Mouse (Mus musculus): ENCODE data around the gene Dglucy. TPM values are rescaled to one million over a fixed set of nuclear protein-coding genes. Genes with fewer than 3 reads are reported as not detected.

The Dglucy gene
- polyA plus RNA-seq, 1 experiment from 2014 or later: 2.6 TPM

DNA sequence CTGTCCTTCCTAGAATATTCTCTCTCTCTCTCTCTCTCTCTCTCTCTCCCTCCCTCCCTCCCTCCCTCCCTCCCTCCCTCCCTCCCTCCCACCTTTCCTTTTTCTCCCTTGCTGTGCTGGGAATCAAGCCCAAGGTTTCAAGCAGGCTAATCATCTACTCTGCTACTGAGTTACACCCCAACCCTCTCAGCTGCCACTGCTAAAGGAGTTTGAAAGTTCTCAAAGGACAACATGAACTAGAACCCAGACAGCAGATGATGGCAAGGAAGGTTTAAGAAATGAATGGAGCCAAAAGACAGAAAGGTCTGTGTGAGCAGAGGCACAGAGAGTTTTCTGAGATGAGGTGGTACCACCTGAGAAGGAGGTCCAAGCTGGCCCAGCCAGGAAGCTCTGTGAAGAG is 3.6 kb upstream of the Dglucy start:
- no peaks in the 10 kb centered on the region for H3K36me3 ChIP-seq (ENCODE audit: control insufficient read depth, insufficient read depth, low read length)
- H3K4me2 ChIP-seq (replicated peaks; ENCODE audit: low read depth, low read length): no peak overlapping the region
- no peak overlapping the region for H3K9ac ChIP-seq (replicated peaks; ENCODE audit: low read depth, low read length)
- H3K27me3 ChIP-seq (ENCODE audit: control insufficient read depth, insufficient read depth, low read length): no peaks in the 10 kb centered on the region
- H3K4me1 ChIP-seq (ENCODE audit: control insufficient read depth, insufficient read depth, low read length): peaks cover 7% of the 10 kb centered on the region; the same call in 1 of the 2 replicates
- no peak overlapping the region for H3K27ac ChIP-seq (ENCODE audit: low read length)
- H3K9me3 ChIP-seq (ENCODE audit: control insufficient read depth, low read depth, low read length): no peaks in the 10 kb centered on the region
- ATAC-seq (ENCODE audit: insufficient number of reproducible peaks, insufficient read depth, low FRiP score, low read depth): no peak
- no peak overlapping the region for H3K4me3 ChIP-seq (ENCODE audit: low read depth, low read length)

DNA sequence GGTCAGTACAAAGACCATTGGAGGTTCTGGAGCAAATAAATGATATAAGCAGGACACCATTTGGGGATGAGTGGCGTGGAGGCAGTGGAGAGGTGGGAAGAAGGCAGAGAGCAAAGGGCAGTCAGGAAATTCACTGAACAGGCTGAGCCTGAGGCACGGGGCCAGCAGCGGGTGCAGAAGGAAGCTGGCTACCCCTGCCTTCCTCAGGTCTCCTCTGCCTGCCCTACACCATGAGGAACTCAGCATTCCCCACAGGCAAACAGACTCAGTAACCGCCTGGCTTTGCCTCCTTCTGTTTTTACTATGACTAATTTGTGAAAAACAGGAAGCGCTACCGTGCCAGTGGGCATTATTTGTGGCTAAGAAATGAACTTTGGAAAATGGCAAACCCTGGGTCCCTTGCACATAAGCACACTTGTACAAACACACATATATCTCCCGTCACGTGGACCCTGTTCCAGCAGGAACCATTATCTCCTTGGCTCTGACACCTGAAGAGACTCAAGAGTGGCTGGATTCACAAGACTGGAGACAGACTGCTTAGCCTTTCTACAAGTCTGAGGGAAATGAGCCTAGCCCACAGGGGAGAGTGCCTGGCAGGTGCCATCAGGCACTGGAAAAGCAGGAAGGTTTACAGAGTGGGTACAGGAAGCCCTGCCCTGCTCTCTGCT is 2.8 kb upstream of the Dglucy start:
- Histone ChIP-seq H3K27me3 (ENCODE audit: control insufficient read depth, insufficient read depth, low read length) (no peaks in the 10 kb centered on the region), H3K9me3 (ENCODE audit: control insufficient read depth, low read depth, low read length) (no peaks in the 10 kb centered on the region), H3K4me3 (ENCODE audit: low read depth, low read length) (no peak overlapping the region), H3K36me3 (ENCODE audit: control insufficient read depth, insufficient read depth, low read length) (no peaks in the 10 kb centered on the region), H3K4me1 (ENCODE audit: control insufficient read depth, insufficient read depth, low read length) (peaks cover 7% of the 10 kb centered on the region; the same call in 1 of the 2 replicates), H3K4me2 (replicated peaks; ENCODE audit: low read depth, low read length) (no peak overlapping the region), H3K27ac (ENCODE audit: low read length) (no peak overlapping the region), H3K9ac (replicated peaks; ENCODE audit: low read depth, low read length) (no peak overlapping the region)
- 75% methylated on average over 8 of the region's 8 CpGs for WGBS
- no peak for ATAC-seq (ENCODE audit: insufficient number of reproducible peaks, insufficient read depth, low FRiP score, low read depth)

DNA sequence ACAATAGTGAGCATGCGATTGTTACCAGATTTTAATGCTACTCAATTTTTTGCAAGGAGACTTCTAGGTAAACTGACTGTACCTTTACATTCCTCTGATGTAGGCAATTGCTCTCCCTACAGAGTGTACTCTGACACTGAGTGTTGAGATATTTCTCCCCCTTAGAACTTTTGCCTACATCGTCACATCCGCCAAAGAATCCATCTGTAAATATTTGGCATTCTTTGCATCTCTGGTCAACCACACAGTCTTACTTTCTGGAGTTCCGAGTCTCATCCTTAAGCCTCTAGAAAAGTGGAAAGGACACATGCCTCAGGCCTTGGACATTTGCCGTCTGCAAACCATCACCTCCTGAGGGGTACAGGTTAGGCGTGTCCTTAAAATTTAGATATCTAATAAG is 1.9 kb upstream of the Dglucy start:
- 64% methylated on average over 6 of the region's 6 CpGs for WGBS
- Histone ChIP-seq H3K4me2 (replicated peaks; ENCODE audit: low read depth, low read length) (no peak overlapping the region), H3K36me3 (ENCODE audit: control insufficient read depth, insufficient read depth, low read length) (no peaks in the 10 kb centered on the region), H3K9me3 (ENCODE audit: control insufficient read depth, low read depth, low read length) (no peaks in the 10 kb centered on the region), H3K9ac (replicated peaks; ENCODE audit: low read depth, low read length) (no peak overlapping the region), H3K4me3 (ENCODE audit: low read depth, low read length) (no peak overlapping the region), H3K4me1 (ENCODE audit: control insufficient read depth, insufficient read depth, low read length) (peaks cover 7% of the 10 kb centered on the region; the same call in 1 of the 2 replicates), H3K27me3 (ENCODE audit: control insufficient read depth, insufficient read depth, low read length) (no peaks in the 10 kb centered on the region), H3K27ac (ENCODE audit: low read length) (no peak overlapping the region)
- no peak for ATAC-seq (ENCODE audit: insufficient number of reproducible peaks, insufficient read depth, low FRiP score, low read depth)

DNA sequence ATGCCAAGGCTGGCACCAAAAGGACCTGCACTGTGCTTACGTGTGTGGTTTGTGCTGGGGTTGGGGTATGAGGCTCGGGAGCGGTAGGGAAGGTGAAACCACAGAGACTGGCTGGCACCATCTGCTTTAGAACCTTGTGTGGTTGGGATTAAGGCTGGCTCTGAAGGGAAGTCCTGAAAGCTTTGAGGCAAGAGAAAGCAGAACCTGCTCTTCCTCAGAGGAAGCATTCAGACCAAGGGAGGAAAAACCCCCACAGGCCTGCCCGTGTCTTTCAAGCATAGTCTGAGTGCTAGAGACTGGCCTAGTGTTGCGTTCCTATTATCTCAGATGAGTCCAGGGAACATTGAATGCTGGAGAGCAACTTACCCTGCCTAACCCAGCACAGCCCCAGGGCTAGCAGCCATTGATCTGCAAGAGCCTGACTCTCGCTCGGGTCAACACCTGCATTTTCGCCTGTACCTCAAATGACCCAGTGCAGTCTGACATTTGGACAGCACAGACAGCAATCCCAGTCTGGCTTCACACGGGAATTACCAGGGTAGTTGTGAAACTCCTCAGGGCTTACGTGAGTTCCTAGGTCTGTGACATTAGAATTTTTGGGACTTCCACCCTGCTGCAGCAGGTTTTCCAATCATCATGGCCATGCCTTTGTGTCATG is 452 bp upstream of the Dglucy start:
- ATAC-seq (ENCODE audit: insufficient number of reproducible peaks, insufficient read depth, low FRiP score, low read depth): 0 out of 2 replicates have a peak, but pooled peaks have one; percentile 8
- H3K27ac ChIP-seq (ENCODE audit: low read length): peak overlapping the region; percentile 82
- no peak overlapping the region for H3K9ac ChIP-seq (replicated peaks; ENCODE audit: low read depth, low read length)
- no peaks in the 10 kb centered on the region for H3K36me3 ChIP-seq (ENCODE audit: control insufficient read depth, insufficient read depth, low read length)
- H3K4me1 ChIP-seq (ENCODE audit: control insufficient read depth, insufficient read depth, low read length): peaks cover 7% of the 10 kb centered on the region; the same call in 1 of the 2 replicates
- H3K4me2 ChIP-seq (replicated peaks; ENCODE audit: low read depth, low read length): peak overlapping the region; percentile 40; the same call in 1 of the 2 replicates
- no peaks in the 10 kb centered on the region for H3K27me3 ChIP-seq (ENCODE audit: control insufficient read depth, insufficient read depth, low read length)
- H3K9me3 ChIP-seq (ENCODE audit: control insufficient read depth, low read depth, low read length): no peaks in the 10 kb centered on the region
- no peak overlapping the region for H3K4me3 ChIP-seq (ENCODE audit: low read depth, low read length)
- WGBS: 82% methylated on average over 10 of the region's 10 CpGs

- Histone ChIP-seq H3K27ac (ENCODE audit: low read length) (no peak overlapping the region), H3K27me3 (ENCODE audit: control insufficient read depth, insufficient read depth, low read length) (no peaks in the 10 kb centered on the region), H3K36me3 (ENCODE audit: control insufficient read depth, insufficient read depth, low read length) (no peaks in the 10 kb centered on the region), H3K9me3 (ENCODE audit: control insufficient read depth, low read depth, low read length) (no peaks in the 10 kb centered on the region), H3K4me1 (ENCODE audit: control insufficient read depth, insufficient read depth, low read length) (peaks cover 7% of the 10 kb centered on the region; the same call in 1 of the 2 replicates), H3K4me2 (replicated peaks; ENCODE audit: low read depth, low read length) (no peak overlapping the region), H3K9ac (replicated peaks; ENCODE audit: low read depth, low read length) (no peak overlapping the region), H3K4me3 (ENCODE audit: low read depth, low read length) (no peak overlapping the region)
- no peak for ATAC-seq (ENCODE audit: insufficient number of reproducible peaks, insufficient read depth, low FRiP score, low read depth)
- 89% methylated on average over 10 of the region's 10 CpGs for WGBS
Measured at GRCm38 (mm10) chr12:100780416-100780815, 1.6 kb downstream of the Dglucy start.

- no peak overlapping the region for H3K4me2 ChIP-seq (replicated peaks; ENCODE audit: low read depth, low read length)
- ATAC-seq (ENCODE audit: insufficient number of reproducible peaks, insufficient read depth, low FRiP score, low read depth): no peak
- WGBS: 81% methylated on average over 13 of the region's 13 CpGs
Measured at GRCm38 (mm10) chr12:100781428-100782120, 2.7 kb downstream of the Dglucy start.

DNA sequence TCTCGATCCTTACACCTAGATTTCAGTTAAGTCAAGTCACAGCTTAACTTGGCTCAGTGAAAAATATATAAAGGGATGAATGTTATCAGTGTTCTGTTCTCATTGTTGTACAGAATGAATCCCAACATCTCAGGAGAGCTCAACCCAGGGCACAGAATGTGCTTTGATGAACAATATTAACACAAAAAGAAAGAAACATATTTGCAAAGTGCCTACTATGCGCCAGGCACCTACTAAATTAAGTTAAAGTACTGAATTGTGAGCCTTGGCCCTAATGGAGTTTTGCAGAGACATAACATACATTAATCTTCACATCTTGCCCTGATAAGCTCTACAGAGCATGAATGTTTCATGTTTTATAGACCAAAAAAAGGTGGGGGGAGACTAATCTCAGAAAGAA is 5.3 kb downstream of the Dglucy start:
- 79% methylated on average over 2 of the region's 2 CpGs for WGBS
- H3K36me3 ChIP-seq (ENCODE audit: control insufficient read depth, insufficient read depth, low read length): no peaks in the 10 kb centered on the region
- no peaks in the 10 kb centered on the region for H3K9me3 ChIP-seq (ENCODE audit: control insufficient read depth, low read depth, low read length)
- no peak overlapping the region for H3K4me2 ChIP-seq (replicated peaks; ENCODE audit: low read depth, low read length)
- no peaks in the 10 kb centered on the region for H3K27me3 ChIP-seq (ENCODE audit: control insufficient read depth, insufficient read depth, low read length)
- H3K4me3 ChIP-seq (ENCODE audit: low read depth, low read length): no peak overlapping the region
- H3K27ac ChIP-seq (ENCODE audit: low read length): no peak overlapping the region
- H3K4me1 ChIP-seq (ENCODE audit: control insufficient read depth, insufficient read depth, low read length): peaks cover 3% of the 10 kb centered on the region; the same call in 1 of the 2 replicates
- no peak overlapping the region for H3K9ac ChIP-seq (replicated peaks; ENCODE audit: low read depth, low read length)
- ATAC-seq (ENCODE audit: insufficient number of reproducible peaks, insufficient read depth, low FRiP score, low read depth): no peak

More at GRCm38 (mm10) chr12:100781428-100782120, 2.7 kb downstream of the Dglucy start:
- Histone ChIP-seq H3K4me3 (ENCODE audit: low read depth, low read length) (no peak overlapping the region), H3K9me3 (ENCODE audit: control insufficient read depth, low read depth, low read length) (no peaks in the 10 kb centered on the region), H3K36me3 (ENCODE audit: control insufficient read depth, insufficient read depth, low read length) (no peaks in the 10 kb centered on the region), H3K27me3 (ENCODE audit: control insufficient read depth, insufficient read depth, low read length) (no peaks in the 10 kb centered on the region), H3K9ac (replicated peaks; ENCODE audit: low read depth, low read length) (no peak overlapping the region), H3K27ac (ENCODE audit: low read length) (no peak overlapping the region), H3K4me1 (ENCODE audit: control insufficient read depth, insufficient read depth, low read length) (peaks cover 4% of the 10 kb centered on the region; the same call in 1 of the 2 replicates)

DNA sequence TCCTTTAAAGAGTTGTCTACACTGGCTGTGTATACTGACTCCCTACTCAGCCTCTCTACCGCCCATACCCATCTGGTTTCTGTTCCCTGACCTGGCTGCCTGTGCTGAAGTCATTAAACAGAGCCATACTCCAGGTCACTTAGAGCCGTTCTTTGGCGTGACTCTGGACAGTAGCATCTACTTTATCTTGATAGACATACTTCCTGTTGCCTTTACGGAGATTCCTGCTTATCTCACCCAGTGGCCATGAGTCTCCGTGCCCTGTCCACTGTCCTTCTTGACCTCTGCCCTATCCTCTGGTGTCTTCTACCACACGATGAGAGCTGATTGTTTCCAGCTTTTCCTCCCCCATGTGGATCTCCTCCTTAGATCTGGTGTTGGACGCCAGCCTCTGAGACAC is 6.5 kb downstream of the Dglucy start:
- no peaks in the 10 kb centered on the region for H3K36me3 ChIP-seq (ENCODE audit: control insufficient read depth, insufficient read depth, low read length)
- 37% methylated on average over 7 of the region's 7 CpGs for WGBS
- H3K4me1 ChIP-seq (ENCODE audit: control insufficient read depth, insufficient read depth, low read length): no peaks in the 10 kb centered on the region
- no peaks in the 10 kb centered on the region for H3K9me3 ChIP-seq (ENCODE audit: control insufficient read depth, low read depth, low read length)
- H3K27me3 ChIP-seq (ENCODE audit: control insufficient read depth, insufficient read depth, low read length): no peaks in the 10 kb centered on the region
- no peak overlapping the region for H3K4me2 ChIP-seq (replicated peaks; ENCODE audit: low read depth, low read length)
- H3K9ac ChIP-seq (replicated peaks; ENCODE audit: low read depth, low read length): no peak overlapping the region
- no peak for ATAC-seq (ENCODE audit: insufficient number of reproducible peaks, insufficient read depth, low FRiP score, low read depth)
- H3K27ac ChIP-seq (ENCODE audit: low read length): no peak overlapping the region
- no peak overlapping the region for H3K4me3 ChIP-seq (ENCODE audit: low read depth, low read length)
